Mouse (Mus musculus) myocyte (in vitro differentiated cells): ENCODE data around the gene Myb. TPM values are rescaled to one million over a fixed set of nuclear protein-coding genes. Genes with fewer than 3 reads are reported as not detected.

ENCODE experiments used
- H3K27me3 ChIP-seq: one replicate; pipeline ENCODE4 v1.6.1; 2011; ENCODE audit not compliant: control insufficient read depth, insufficient read depth, insufficient read length
- H3K36me3 ChIP-seq: one replicate; pipeline ENCODE4 v1.6.1; 2011; ENCODE audit not compliant: control insufficient read depth, insufficient read depth
- H3K4me2 ChIP-seq: one replicate; pipeline ENCODE4 v1.6.1; 2011; ENCODE audit warnings: low read depth, control low read depth
- H3K4me3 ChIP-seq: one replicate; pipeline ENCODE4 v1.5.1; 2011; ENCODE audit warnings: mild to moderate bottlenecking, control low read depth, moderate library complexity
- H3K79me2 ChIP-seq: one replicate; pipeline ENCODE4 v1.6.1; 2011; ENCODE audit not compliant: control insufficient read depth, insufficient read depth
- H3ac ChIP-seq: one replicate; pipeline ENCODE4 v1.6.1; 2011; ENCODE audit not compliant: control insufficient read depth, insufficient read length
- CEBPB ChIP-seq: IDR thresholded peaks from 2 replicates; pipeline ENCODE4 v1.6.1; 2011; ENCODE audit warnings: mild to moderate bottlenecking, moderate library complexity; ENCODE audit not compliant: poor library complexity, insufficient read depth, severe bottlenecking
- E2F4 ChIP-seq: IDR thresholded peaks from one replicate; pipeline ENCODE4 v1.6.1; 2011; ENCODE audit warnings: mild to moderate bottlenecking, control low read depth, moderate library complexity; ENCODE audit not compliant: insufficient read depth
- MAX ChIP-seq: IDR thresholded peaks from one replicate; pipeline ENCODE4 v1.6.1; 2011; ENCODE audit warnings: low read depth, mild to moderate bottlenecking, control low read depth
- MYOD1 ChIP-seq, 3 experiments: IDR thresholded peaks; one replicate each; pipeline ENCODE4 v1.6.1; 2011; ENCODE audit warnings: control low read depth in 2 of 3, low read depth in 2 of 3, mild to moderate bottlenecking in 2 of 3, moderate library complexity in 1 of 3; ENCODE audit not compliant: insufficient read length in 2 of 3, control insufficient read depth in 1 of 3
- MYOG ChIP-seq, 3 experiments: IDR thresholded peaks; one replicate each; pipeline ENCODE4 v1.6.1; 2011; ENCODE audit warnings: control low read depth in 2 of 3, low read depth in 2 of 3, mild to moderate bottlenecking in 2 of 3; ENCODE audit not compliant: insufficient read length in 2 of 3, control insufficient read depth in 1 of 3, insufficient read depth in 1 of 3
- POLR2A ChIP-seq: IDR thresholded peaks from one replicate; pipeline ENCODE4 v1.6.1; 2011; ENCODE audit warnings: low read depth, mild to moderate bottlenecking, control low read depth, moderate library complexity; ENCODE audit not compliant: insufficient read length
- POLR2AphosphoS2 ChIP-seq: IDR thresholded peaks from one replicate; pipeline ENCODE4 v1.6.1; 2011; ENCODE audit warnings: low read depth, control low read depth; ENCODE audit not compliant: insufficient read length
- REST ChIP-seq: IDR thresholded peaks from one replicate; pipeline ENCODE4 v1.6.1; 2011; ENCODE audit warnings: mild to moderate bottlenecking, control low read depth, moderate library complexity; ENCODE audit not compliant: insufficient read depth, insufficient read length
- SRF ChIP-seq: IDR thresholded peaks from one replicate; pipeline ENCODE4 v1.6.1; 2011; ENCODE audit warnings: low read depth; ENCODE audit not compliant: control insufficient read depth, insufficient read length
- TCF12 ChIP-seq: IDR thresholded peaks from one replicate; pipeline ENCODE4 v1.6.1; 2011; ENCODE audit warnings: mild to moderate bottlenecking, control low read depth; ENCODE audit not compliant: poor library complexity, insufficient read depth, severe bottlenecking
- TCF3 ChIP-seq: IDR thresholded peaks from one replicate; pipeline ENCODE4 v1.6.1; 2011; ENCODE audit warnings: low read depth, control low read depth; ENCODE audit not compliant: insufficient read length
- USF1 ChIP-seq: IDR thresholded peaks from one replicate; pipeline ENCODE4 v1.6.1; 2011; ENCODE audit warnings: low read depth, mild to moderate bottlenecking, control low read depth, moderate library complexity
- polyA plus RNA-seq: library from polyadenylated mRNA; unstranded; fragments of >200 nt; fragmentation: generic; extraction: Trizol; gene quantifications from one replicate; pipeline ENCODE4 v1.2.1, GENCODE M21; 2012; ENCODE audit warnings: missing spikeins

Myb gene
- polyA plus RNA-seq, 1 experiment = 0.02 TPM

DNA sequence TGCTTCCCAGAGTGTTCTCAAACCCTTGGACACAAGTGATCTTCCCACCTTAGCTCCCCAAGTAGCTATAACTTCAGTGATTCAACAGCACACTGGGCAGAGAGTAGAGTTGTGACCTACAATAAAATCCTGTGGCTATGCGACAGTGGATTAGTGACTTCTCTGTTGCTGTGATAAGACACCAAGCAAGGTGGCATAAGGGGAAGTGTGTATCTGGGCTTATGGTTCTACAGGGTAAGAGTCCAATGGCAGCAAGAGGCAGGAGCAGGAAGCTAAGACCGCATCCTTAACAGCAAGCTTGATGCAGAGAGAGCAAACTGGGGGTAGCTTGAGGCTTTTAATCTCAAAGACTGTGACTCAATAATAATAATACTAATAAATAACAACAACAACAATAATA is 52.0 kb downstream of the Myb start:
- no peaks in the 10 kb centered on the region for H3K27me3 ChIP-seq
- TF ChIP-seq E2F4 (no peak), MYOG (IDR thresholded peaks at IDR 0.05; ENCODE audit: control insufficient read depth in 1 of 3, insufficient read depth in 1 of 3, insufficient read length in 2 of 3, low read depth in 2 of 3) (no peak), MYOD1 (IDR thresholded peaks at IDR 0.05; ENCODE audit: control insufficient read depth in 1 of 3, insufficient read length in 2 of 3, low read depth in 2 of 3) (no peak), POLR2A (no peak), POLR2AphosphoS2 (no peak), TCF3 (no peak), TCF12 (no peak), SRF (no peak), REST (no peak), CEBPB (no peak), MAX (no peak), USF1 (no peak)
- H3K4me3 ChIP-seq = no peak overlapping the region
- no peaks in the 10 kb centered on the region for H3K36me3 ChIP-seq
- no peak overlapping the region for H3K4me2 ChIP-seq
- no peaks in the 10 kb centered on the region for H3K79me2 ChIP-seq
- H3ac ChIP-seq = no peak overlapping the region

DNA sequence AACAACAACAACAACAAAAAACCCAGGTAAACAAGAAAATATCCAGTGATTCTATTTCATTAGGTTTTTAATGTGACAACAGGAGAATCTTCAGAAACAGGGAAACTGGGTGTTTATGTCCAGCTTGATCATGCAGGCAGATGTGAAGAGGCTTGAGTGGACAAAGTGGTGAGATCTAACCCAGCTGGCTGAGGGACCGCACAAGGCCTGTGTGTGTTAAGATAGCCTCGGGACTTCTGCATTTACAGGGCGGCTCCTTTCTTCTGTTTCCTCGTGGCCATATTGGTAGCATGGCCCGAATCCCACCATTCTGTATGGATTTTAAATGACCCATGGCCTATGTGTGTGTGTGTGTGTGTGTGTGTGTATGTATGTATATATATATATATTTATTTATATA is 52.6 kb downstream of the Myb start:
- Histone ChIP-seq H3K36me3 (no peaks in the 10 kb centered on the region), H3ac (no peak overlapping the region), H3K4me3 (no peak overlapping the region), H3K79me2 (no peaks in the 10 kb centered on the region), H3K4me2 (no peak overlapping the region), H3K27me3 (no peaks in the 10 kb centered on the region)
- no peak for TF ChIP-seq MYOD1 (IDR thresholded peaks at IDR 0.05; ENCODE audit: control insufficient read depth in 1 of 3, insufficient read length in 2 of 3, low read depth in 2 of 3)
- no peak for TF ChIP-seq MYOG (IDR thresholded peaks at IDR 0.05; ENCODE audit: control insufficient read depth in 1 of 3, insufficient read depth in 1 of 3, insufficient read length in 2 of 3, low read depth in 2 of 3)
- TF ChIP-seq POLR2A = no peak
- no peak for TF ChIP-seq MAX
- TF ChIP-seq REST = no peak

DNA sequence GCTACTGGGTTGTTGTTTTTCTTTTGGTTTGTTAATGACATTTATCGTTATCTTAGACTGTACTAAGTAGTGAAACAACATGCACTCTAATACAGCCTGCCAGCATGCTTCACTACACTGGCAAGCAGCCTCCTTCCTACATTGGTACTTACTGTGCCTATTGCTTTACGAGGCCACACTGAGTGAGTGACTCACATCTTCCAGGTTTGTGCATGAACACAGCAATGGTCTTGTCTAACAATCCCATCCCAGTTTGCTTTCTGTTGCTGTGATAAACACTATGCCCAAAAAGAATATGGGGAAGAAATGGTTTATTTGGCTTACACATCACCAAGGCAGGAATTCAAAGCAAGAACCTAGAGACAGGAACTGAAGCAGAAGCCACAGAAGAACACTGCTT is 55.6 kb downstream of the Myb start:
- H3K4me2 ChIP-seq = no peak overlapping the region
- H3K36me3 ChIP-seq = no peaks in the 10 kb centered on the region
- no peaks in the 10 kb centered on the region for H3K27me3 ChIP-seq
- H3ac ChIP-seq = no peak overlapping the region
- no peak for TF ChIP-seq TCF3
- no peak for TF ChIP-seq MAX
- no peak for TF ChIP-seq CEBPB
- no peak for TF ChIP-seq REST
- TF ChIP-seq SRF = no peak
- TF ChIP-seq USF1 = no peak
- no peak for TF ChIP-seq MYOD1 (IDR thresholded peaks at IDR 0.05; ENCODE audit: control insufficient read depth in 1 of 3, insufficient read length in 2 of 3, low read depth in 2 of 3)
- no peak for TF ChIP-seq POLR2A
- TF ChIP-seq POLR2AphosphoS2 = no peak
- no peak for TF ChIP-seq MYOG (IDR thresholded peaks at IDR 0.05; ENCODE audit: control insufficient read depth in 1 of 3, insufficient read depth in 1 of 3, insufficient read length in 2 of 3, low read depth in 2 of 3)
- TF ChIP-seq E2F4 = no peak
- TF ChIP-seq TCF12 = no peak
- H3K4me3 ChIP-seq = no peak overlapping the region
- no peaks in the 10 kb centered on the region for H3K79me2 ChIP-seq

GRCm38 (mm10) chr10:21102689-21103088 is 58.1 kb downstream of the Myb start:
- Histone ChIP-seq H3K36me3 (no peaks in the 10 kb centered on the region), H3K27me3 (no peaks in the 10 kb centered on the region), H3K4me2 (no peak overlapping the region), H3K4me3 (no peak overlapping the region), H3K79me2 (no peaks in the 10 kb centered on the region), H3ac (no peak overlapping the region)
- TF ChIP-seq TCF3 = no peak
- no peak for TF ChIP-seq MYOG (IDR thresholded peaks at IDR 0.05; ENCODE audit: control insufficient read depth in 1 of 3, insufficient read depth in 1 of 3, insufficient read length in 2 of 3, low read depth in 2 of 3)
- no peak for TF ChIP-seq E2F4
- TF ChIP-seq TCF12 = no peak
- no peak for TF ChIP-seq MAX
- no peak for TF ChIP-seq REST
- TF ChIP-seq CEBPB = no peak
- TF ChIP-seq USF1 = no peak
- no peak for TF ChIP-seq SRF
- no peak for TF ChIP-seq POLR2AphosphoS2
- TF ChIP-seq POLR2A = no peak
- TF ChIP-seq MYOD1 (IDR thresholded peaks at IDR 0.05; ENCODE audit: control insufficient read depth in 1 of 3, insufficient read length in 2 of 3, low read depth in 2 of 3) = no peak

- no peak overlapping the region for H3ac ChIP-seq
- TF ChIP-seq TCF12 (no peak), MYOG (IDR thresholded peaks at IDR 0.05; ENCODE audit: control insufficient read depth in 1 of 3, insufficient read depth in 1 of 3, insufficient read length in 2 of 3, low read depth in 2 of 3) (no peak), CEBPB (no peak), MYOD1 (IDR thresholded peaks at IDR 0.05; ENCODE audit: control insufficient read depth in 1 of 3, insufficient read length in 2 of 3, low read depth in 2 of 3) (no peak), USF1 (no peak), MAX (no peak), E2F4 (no peak), SRF (no peak), TCF3 (no peak), POLR2A (no peak), POLR2AphosphoS2 (no peak)
Measured at GRCm38 (mm10) chr10:21101948-21102347, 58.8 kb downstream of the Myb start.

More at GRCm38 (mm10) chr10:21101948-21102347, 58.8 kb downstream of the Myb start:
- Histone ChIP-seq H3K4me2 (no peak overlapping the region), H3K4me3 (no peak overlapping the region), H3K36me3 (no peaks in the 10 kb centered on the region), H3K27me3 (no peaks in the 10 kb centered on the region), H3K79me2 (no peaks in the 10 kb centered on the region)
